Mouse (Mus musculus) embryonic facial prominence, embryonic 15.5 days (tissue): ENCODE results near the gene Ddhd1. TPM values are rescaled to one million over a fixed set of nuclear protein-coding genes. Genes with fewer than 3 reads are reported as not detected.
A peak's percentile ranks its signal among the peaks of the same experiment; 100 is the strongest.

Source experiments
- ATAC-seq: fragments of 200-750 bp; cut with Nextera tagmentation; 2 replicates; pipeline ENCODE4 v1.8.0; 2017; ENCODE audit warnings: low read depth, moderate TSS enrichment; ENCODE audit not compliant: insufficient number of reproducible peaks, low FRiP score, low TSS enrichment
- H3K27ac ChIP-seq: fragments of 300-500 bp; sonication (generic); replicated peaks from 2 replicates; pipeline ENCODE4 v1.5.1; 2015; ENCODE audit warnings: mild to moderate bottlenecking, inconsistent platforms
- H3K27me3 ChIP-seq: fragments of 300-500 bp; sonication (generic); 2 replicates; pipeline ENCODE4 v1.6.1; 2015; ENCODE audit warnings: inconsistent platforms
- H3K36me3 ChIP-seq: fragments of 300-500 bp; sonication (generic); 2 replicates; pipeline ENCODE4 v1.6.1; 2015; ENCODE audit warnings: mild to moderate bottlenecking, inconsistent platforms
- H3K4me1 ChIP-seq: fragments of 300-500 bp; sonication (generic); 2 replicates; pipeline ENCODE4 v1.6.1; 2015; ENCODE audit warnings: inconsistent platforms
- H3K4me2 ChIP-seq: fragments of 300-500 bp; sonication (generic); replicated peaks from 2 replicates; pipeline ENCODE4 v1.6.1; 2015; ENCODE audit warnings: mild to moderate bottlenecking, inconsistent platforms
- H3K4me3 ChIP-seq: fragments of 300-500 bp; sonication (generic); replicated peaks from 2 replicates; pipeline ENCODE4 v1.5.1; 2015; ENCODE audit warnings: mild to moderate bottlenecking, inconsistent platforms
- H3K9ac ChIP-seq: fragments of 300-500 bp; sonication (generic); 2 replicates; pipeline ENCODE4 v1.6.1; 2015; ENCODE audit warnings: inconsistent platforms
- H3K9me3 ChIP-seq: fragments of 300-500 bp; sonication (generic); replicated peaks from 2 replicates; pipeline ENCODE4 v1.6.1; 2016; ENCODE audit warnings: inconsistent platforms
- WGBS: fragments of 180-500 bp; shearing (Covaris S2); methylation state at CpG from one replicate; pipeline ENCODE4 v1.1.7; 2015; 5-methylcytosine and 5-hydroxymethylcytosine counted together
- polyA plus RNA-seq: library from polyadenylated mRNA; unstranded; fragments of >200 nt; fragmentation: Nextera tagmentation; extraction: Ambion mirVana; gene quantifications from 2 replicates; pipeline ENCODE4 v1.2.1, GENCODE M21; 2015

The Ddhd1 gene
- polyA plus RNA-seq, result 6.5 and 7.0 TPM in 2 replicates

DNA sequence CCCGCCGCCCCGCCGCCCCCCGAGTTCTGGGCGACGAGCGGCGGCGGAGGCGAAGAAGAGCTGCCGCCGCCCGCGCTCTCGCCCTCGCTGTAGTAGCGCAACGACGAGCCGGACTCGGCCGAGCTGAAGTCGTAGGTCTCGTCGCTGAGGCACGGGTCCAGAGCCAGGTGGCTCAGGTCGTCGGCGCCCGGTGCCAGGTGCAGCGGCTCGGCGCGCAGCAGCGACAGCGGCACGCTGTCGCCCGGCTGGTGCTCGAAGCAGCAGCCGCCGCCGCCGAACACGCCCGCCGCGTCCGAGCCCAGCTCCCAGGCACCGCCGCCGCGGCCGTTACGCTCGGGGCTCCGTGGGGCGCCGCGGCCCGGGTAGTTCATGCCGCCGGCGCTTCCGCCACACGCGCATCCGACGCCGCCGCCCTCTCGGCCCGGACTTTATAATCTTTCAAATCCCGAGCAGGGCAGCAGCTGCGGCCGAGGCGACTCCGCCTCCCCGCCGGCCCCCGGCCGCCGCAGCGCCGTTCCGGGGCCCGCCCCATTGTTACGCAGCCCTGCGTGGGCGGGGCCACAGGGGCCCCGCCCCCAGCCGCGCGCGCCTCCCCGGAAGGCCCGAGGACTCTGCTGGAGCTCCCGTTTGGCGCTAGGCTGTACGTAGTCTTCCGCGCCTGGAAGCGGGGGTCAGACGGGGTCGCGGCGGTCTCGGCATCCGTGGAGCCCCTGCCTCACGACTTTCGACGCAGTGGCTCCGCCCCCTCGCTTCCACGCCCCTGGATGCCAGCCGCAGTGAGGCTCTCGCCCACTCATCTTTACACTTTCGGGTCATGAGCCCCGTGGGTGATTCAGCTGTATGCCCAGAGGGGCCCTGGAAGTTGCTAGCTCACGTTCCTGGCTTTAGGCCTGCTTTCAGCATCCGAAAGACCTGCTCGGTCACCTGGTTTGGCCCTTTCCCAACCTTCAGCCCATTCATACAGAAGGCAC lies at the start of gene Ddhd1:
Ddhd1 (minus strand) TSS at position 503 of the 971 bp plus-strand sequence.
- peak; percentile 93 for ATAC-seq
- H3K4me1 ChIP-seq, result peaks cover 17% of the 10 kb centered on the region
- WGBS, result under 1% methylated on average over 110 of the region's 123 CpGs
- peak within 1 kb of the TSS; percentile 79 for H3K9ac ChIP-seq
- no peaks in the 10 kb centered on the region for H3K36me3 ChIP-seq
- peak within 1 kb of the TSS; percentile 85 for H3K27ac ChIP-seq
- no peaks in the 10 kb centered on the region for H3K9me3 ChIP-seq
- peak within 1 kb of the TSS; percentile 70 for H3K4me3 ChIP-seq
- H3K4me2 ChIP-seq, result peak within 1 kb of the TSS; percentile 89
- no peaks in the 10 kb centered on the region for H3K27me3 ChIP-seq

DNA sequence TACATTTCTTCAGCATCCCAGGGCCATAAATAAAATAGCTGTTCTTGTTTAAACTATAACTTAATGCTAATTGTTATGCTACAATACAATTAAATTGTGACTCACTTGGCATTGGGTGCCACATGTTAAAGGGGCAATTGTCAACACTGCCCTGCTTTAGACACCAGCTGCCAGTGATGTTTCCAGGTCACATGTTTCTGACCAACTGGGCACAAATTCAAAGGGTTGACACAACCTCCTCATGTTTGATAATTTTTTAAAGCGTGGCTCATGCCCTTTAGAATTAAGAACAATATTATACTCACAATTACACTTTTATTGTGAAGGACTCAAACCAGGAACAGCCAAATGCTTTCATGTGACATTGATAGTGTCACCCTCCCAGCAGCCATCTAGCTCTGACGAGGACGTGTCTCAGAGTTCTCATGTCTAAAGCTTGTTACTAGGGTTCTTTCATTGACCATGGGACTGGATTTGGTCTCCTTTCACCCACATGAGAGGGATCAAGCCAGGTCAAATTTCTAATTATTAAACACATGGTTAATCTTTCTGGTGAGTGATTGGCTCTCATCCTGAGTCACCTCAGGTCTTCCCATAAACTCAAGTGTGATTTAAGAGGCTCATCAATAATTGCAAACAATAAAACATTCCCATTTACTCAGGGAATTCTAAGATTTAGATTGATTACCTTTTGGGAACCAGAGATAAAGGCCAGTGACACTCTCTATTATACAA lies 49.4 kb upstream of the Ddhd1 start:
- Histone ChIP-seq H3K4me1 (no peaks in the 10 kb centered on the region), H3K4me2 (no peak overlapping the region), H3K27me3 (no peaks in the 10 kb centered on the region), H3K4me3 (no peak overlapping the region), H3K9me3 (no peaks in the 10 kb centered on the region), H3K27ac (no peak overlapping the region), H3K9ac (no peak overlapping the region), H3K36me3 (no peaks in the 10 kb centered on the region)
- WGBS, result 76% methylated on average over 3 of the region's 3 CpGs
- no peak for ATAC-seq

DNA sequence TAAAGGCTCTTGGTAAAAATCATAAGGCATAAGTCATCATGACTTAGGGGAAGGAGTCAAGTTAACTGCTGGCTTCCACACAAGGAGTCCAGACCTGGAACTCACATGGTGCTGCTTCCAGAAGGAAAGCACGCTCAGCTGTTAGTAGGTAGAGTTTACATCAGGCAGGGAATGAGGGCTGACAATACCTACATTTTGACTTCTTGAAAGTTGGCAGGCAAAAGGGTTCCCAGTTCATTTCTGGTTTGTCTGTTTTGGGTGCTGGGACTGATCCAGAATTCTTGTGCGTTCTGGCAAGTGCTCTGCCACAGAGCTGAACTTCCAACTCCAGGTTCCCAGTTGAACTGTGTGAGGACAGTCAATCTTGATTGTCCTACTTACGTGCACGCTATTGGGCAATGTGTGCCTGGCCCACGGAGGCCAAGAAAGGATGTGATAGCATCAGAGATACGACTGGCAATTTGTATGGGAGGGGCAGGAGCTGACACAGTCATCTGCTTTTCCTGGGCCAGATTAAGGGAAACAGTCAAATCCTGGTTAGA lies 42.2 kb upstream of the Ddhd1 start:
- H3K27ac ChIP-seq, result no peak overlapping the region
- H3K4me1 ChIP-seq, result no peaks in the 10 kb centered on the region
- no peak overlapping the region for H3K4me2 ChIP-seq
- no peak overlapping the region for H3K4me3 ChIP-seq
- no peaks in the 10 kb centered on the region for H3K36me3 ChIP-seq
- H3K27me3 ChIP-seq, result no peaks in the 10 kb centered on the region
- WGBS, result 71% methylated on average over 6 of the region's 6 CpGs
- no peak for ATAC-seq
- H3K9ac ChIP-seq, result no peak overlapping the region
- H3K9me3 ChIP-seq, result no peaks in the 10 kb centered on the region

DNA sequence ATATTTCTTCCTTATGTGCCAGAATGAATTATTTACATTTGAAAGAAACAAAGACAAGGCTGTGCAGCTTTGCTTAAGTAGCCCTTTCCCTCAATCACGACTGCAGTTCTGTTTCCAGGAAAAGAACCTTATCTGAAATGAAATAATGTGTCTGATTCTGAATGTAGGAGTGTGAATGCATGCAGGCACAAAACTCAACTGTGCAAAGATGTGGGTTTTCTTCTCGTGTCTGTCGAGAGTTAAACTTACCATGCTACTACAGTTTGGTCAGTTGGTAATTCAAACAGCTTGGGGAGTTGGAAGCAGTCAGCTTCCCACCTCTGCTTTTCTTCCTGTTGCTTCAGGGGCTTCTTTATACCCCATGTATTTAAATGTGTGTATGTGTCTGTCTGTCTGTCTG lies 40.9 kb upstream of the Ddhd1 start:
- no peak for ATAC-seq
- 45% methylated on average over 3 of the region's 3 CpGs for WGBS
- Histone ChIP-seq H3K4me2 (no peak overlapping the region), H3K27me3 (no peaks in the 10 kb centered on the region), H3K36me3 (no peaks in the 10 kb centered on the region), H3K9me3 (no peaks in the 10 kb centered on the region), H3K4me3 (no peak overlapping the region), H3K9ac (no peak overlapping the region), H3K4me1 (no peaks in the 10 kb centered on the region), H3K27ac (no peak overlapping the region)

- 88% methylated on average over 2 of the region's 2 CpGs for WGBS
- no peak overlapping the region for H3K4me3 ChIP-seq
- no peak overlapping the region for H3K9ac ChIP-seq
- H3K27me3 ChIP-seq, result no peaks in the 10 kb centered on the region
- no peak overlapping the region for H3K4me2 ChIP-seq
- no peaks in the 10 kb centered on the region for H3K9me3 ChIP-seq
- no peaks in the 10 kb centered on the region for H3K36me3 ChIP-seq
- no peaks in the 10 kb centered on the region for H3K4me1 ChIP-seq
- ATAC-seq, result no peak
- H3K27ac ChIP-seq, result no peak overlapping the region
These were observed 38.2 kb upstream of the Ddhd1 start for GRCm38 (mm10) chr14:45696098-45696497.

DNA sequence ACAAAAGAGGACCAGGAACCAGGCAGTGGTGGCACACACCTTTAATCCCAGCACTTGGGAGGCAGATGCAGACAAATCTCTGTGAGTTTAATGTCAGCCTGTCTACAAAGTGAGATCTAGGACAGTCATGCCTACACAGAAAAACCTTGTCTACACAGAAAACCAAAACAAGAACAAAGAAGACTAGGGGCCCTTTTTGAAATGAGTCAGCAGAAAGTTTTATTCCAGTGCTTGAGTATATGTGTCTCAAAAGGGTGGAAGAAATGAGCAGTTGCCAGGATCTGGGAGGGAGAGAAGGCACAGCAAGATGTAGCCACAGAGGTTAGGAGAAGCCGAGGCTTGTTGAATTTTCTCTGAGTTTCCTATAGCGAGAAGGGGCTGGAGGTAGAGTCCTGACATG lies 35.9 kb upstream of the Ddhd1 start:
- 91% methylated on average over 2 of the region's 2 CpGs for WGBS

GRCm38 (mm10) chr14:45690520-45691246 lies 32.7 kb upstream of the Ddhd1 start:
- Histone ChIP-seq H3K27me3 (no peaks in the 10 kb centered on the region), H3K36me3 (no peaks in the 10 kb centered on the region), H3K4me1 (peaks cover 4% of the 10 kb centered on the region; the same call in 1 of the 2 replicates), H3K4me2 (peak overlapping the region; percentile 64), H3K9me3 (no peaks in the 10 kb centered on the region), H3K27ac (no peak overlapping the region; the same call in 1 of the 2 replicates), H3K9ac (peak overlapping the region; percentile 42), H3K4me3 (peak overlapping the region; percentile 57)
- WGBS, result 2% methylated on average over 16 of the region's 16 CpGs
- ATAC-seq, result peak; percentile 83

More for the DNA sequence above, 35.9 kb upstream of the Ddhd1 start:
- ATAC-seq, result no peak
- Histone ChIP-seq H3K4me3 (no peak overlapping the region), H3K27ac (no peak overlapping the region), H3K9me3 (no peaks in the 10 kb centered on the region), H3K27me3 (no peaks in the 10 kb centered on the region), H3K9ac (no peak overlapping the region), H3K36me3 (no peaks in the 10 kb centered on the region), H3K4me1 (peaks cover 4% of the 10 kb centered on the region; the same call in 1 of the 2 replicates), H3K4me2 (no peak overlapping the region)

DNA sequence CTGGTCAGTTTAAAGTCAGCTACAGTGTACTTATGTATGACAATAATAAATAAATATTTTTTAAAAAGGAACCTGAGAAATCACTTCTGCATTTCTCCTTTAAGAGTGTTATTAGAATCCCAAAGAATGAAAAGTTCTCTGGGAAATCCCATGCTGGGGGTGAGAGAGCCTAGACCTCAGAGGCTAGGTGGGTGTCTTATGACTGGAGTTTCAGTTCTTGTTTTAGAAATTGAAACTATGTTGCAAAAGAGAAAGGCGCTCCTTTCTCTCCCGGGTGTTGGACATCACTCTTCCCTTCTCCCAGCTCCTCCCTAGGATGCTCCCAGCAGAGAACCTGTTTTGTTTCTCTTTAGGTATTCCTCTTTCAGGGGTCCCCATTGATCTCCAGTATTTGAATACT lies 27.4 kb upstream of the Ddhd1 start:
- Histone ChIP-seq H3K27me3 (no peaks in the 10 kb centered on the region), H3K27ac (no peak overlapping the region), H3K9me3 (no peaks in the 10 kb centered on the region), H3K4me2 (no peak overlapping the region), H3K36me3 (no peaks in the 10 kb centered on the region), H3K4me1 (no peaks in the 10 kb centered on the region), H3K9ac (no peak overlapping the region), H3K4me3 (no peak overlapping the region)
- 74% methylated on average over 2 of the region's 2 CpGs for WGBS
- no peak for ATAC-seq

- no peak for ATAC-seq
- WGBS, result 72% methylated on average over 6 of the region's 6 CpGs
- no peak overlapping the region for H3K4me3 ChIP-seq
- H3K27me3 ChIP-seq, result no peaks in the 10 kb centered on the region
- H3K27ac ChIP-seq, result no peak overlapping the region
- H3K4me1 ChIP-seq, result no peaks in the 10 kb centered on the region
- H3K4me2 ChIP-seq, result no peak overlapping the region
- H3K9me3 ChIP-seq, result no peaks in the 10 kb centered on the region
- H3K36me3 ChIP-seq, result no peaks in the 10 kb centered on the region
- no peak overlapping the region for H3K9ac ChIP-seq
These were observed 18.8 kb upstream of the Ddhd1 start for GRCm38 (mm10) chr14:45676722-45677121.

DNA sequence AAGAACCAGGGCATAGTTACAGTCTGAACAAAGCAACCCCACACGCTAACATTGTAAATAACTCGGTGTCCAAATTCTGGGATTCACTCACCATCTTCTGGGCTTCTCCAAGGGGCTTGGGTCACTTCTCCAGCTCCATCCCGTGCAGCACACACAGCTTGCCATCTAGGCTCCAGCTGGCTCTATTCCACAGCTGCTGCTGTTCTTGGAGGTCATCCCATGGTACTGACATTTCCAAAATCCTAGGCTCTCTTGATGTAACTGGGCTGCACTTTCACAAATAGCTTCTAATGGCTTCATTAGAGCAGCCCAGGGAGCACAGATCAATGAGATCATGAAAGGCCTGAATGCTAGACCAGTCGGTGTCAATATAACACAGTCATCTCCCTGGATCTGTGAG lies 10.4 kb upstream of the Ddhd1 start:
- no peak for ATAC-seq
- H3K9me3 ChIP-seq, result no peaks in the 10 kb centered on the region
- no peak overlapping the region for H3K4me3 ChIP-seq
- no peak overlapping the region for H3K9ac ChIP-seq
- no peak overlapping the region for H3K4me2 ChIP-seq
- H3K4me1 ChIP-seq, result no peaks in the 10 kb centered on the region
- 82% methylated on average over 4 of the region's 4 CpGs for WGBS
- no peaks in the 10 kb centered on the region for H3K27me3 ChIP-seq
- H3K36me3 ChIP-seq, result no peaks in the 10 kb centered on the region
- no peak overlapping the region for H3K27ac ChIP-seq

DNA sequence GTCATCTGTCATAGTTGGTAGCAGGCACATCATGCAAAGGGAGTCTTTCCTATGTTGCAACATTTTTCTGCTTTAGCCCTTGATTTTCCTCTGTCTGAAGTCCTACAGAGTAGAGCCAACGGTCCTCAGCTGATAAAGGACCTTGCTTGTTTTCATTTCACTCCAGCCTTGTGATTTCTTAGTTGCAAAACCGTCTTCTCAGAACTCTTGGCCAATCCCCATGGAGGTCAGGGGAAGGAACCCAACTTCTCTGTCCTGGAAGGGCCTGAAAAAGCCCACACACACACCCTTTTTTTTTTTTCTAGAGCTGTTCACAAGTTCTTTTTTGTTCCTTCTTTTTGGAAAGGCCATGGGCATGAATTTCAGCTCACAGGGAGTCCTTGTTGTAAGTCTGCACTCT lies 9.3 kb upstream of the Ddhd1 start:
- 76% methylated on average over 2 of the region's 2 CpGs for WGBS
- ATAC-seq, result no peak
- H3K9ac ChIP-seq, result no peak overlapping the region
- H3K9me3 ChIP-seq, result no peaks in the 10 kb centered on the region
- H3K4me1 ChIP-seq, result no peaks in the 10 kb centered on the region
- no peak overlapping the region for H3K27ac ChIP-seq
- H3K4me3 ChIP-seq, result no peak overlapping the region
- H3K4me2 ChIP-seq, result no peak overlapping the region
- H3K27me3 ChIP-seq, result no peaks in the 10 kb centered on the region
- H3K36me3 ChIP-seq, result no peaks in the 10 kb centered on the region
